Mouse (Mus musculus) testis, adult 2 months (tissue): Measurements from ENCODE around the gene Guk1. TPM values are rescaled to one million over a fixed set of nuclear protein-coding genes. Genes with fewer than 3 reads are reported as not detected.
A peak's percentile ranks its signal among the peaks of the same experiment; 100 is the strongest.

Experiments used
- H3K27ac ChIP-seq: fragments of 200-500 bp; 2 replicates; pipeline ENCODE4 v1.5.1; 2012; ENCODE audit warnings: low read depth, low read length; ENCODE audit not compliant: control insufficient read depth, insufficient read depth
- H3K27me3 ChIP-seq: fragments of 200-500 bp; 2 replicates; pipeline ENCODE4 v1.6.1; 2012; ENCODE audit warnings: mild to moderate bottlenecking, low read length, moderate library complexity; ENCODE audit not compliant: control insufficient read depth, insufficient read depth
- H3K36me3 ChIP-seq: fragments of 200-500 bp; 2 replicates; pipeline ENCODE4 v1.6.1; 2012; ENCODE audit warnings: mild to moderate bottlenecking, low read length; ENCODE audit not compliant: control insufficient read depth, insufficient read depth
- H3K4me1 ChIP-seq: fragments of 200-500 bp; 2 replicates; pipeline ENCODE4 v1.6.1; 2012; ENCODE audit warnings: low read length; ENCODE audit not compliant: control insufficient read depth, insufficient read depth
- H3K4me3 ChIP-seq: fragments of 200-500 bp; 2 replicates; pipeline ENCODE4 v1.5.1; 2012; ENCODE audit warnings: low read depth, mild to moderate bottlenecking, low read length, moderate library complexity, mixed read lengths; ENCODE audit not compliant: control insufficient read depth
- CTCF ChIP-seq: fragments of 200-500 bp; IDR thresholded peaks from 2 replicates; pipeline ENCODE4 v1.5.1; 2012; ENCODE audit warnings: low read depth, mild to moderate bottlenecking, inconsistent platforms, low read length, moderate library complexity; ENCODE audit not compliant: control insufficient read depth, insufficient read depth, insufficient replicate concordance
- POLR2A ChIP-seq: fragments of 200-500 bp; IDR thresholded peaks from 2 replicates; pipeline ENCODE4 v1.6.1; 2012; ENCODE audit warnings: low read depth, mild to moderate bottlenecking, inconsistent platforms, low read length, moderate library complexity; ENCODE audit not compliant: control insufficient read depth
- polyA plus RNA-seq: library from polyadenylated mRNA; depleted of rRNA; stranded (reverse); fragments of >200 nt; gene quantifications from 2 replicates; pipeline ENCODE4 v1.2.3, GENCODE M21; 2012; rRNA removed

Gene Guk1
- 168 and 188 TPM in 2 replicates for polyA plus RNA-seq

- Histone ChIP-seq H3K27ac (peak within 1 kb of the TSS; percentile 95), H3K36me3 (no peaks in the 10 kb centered on the region), H3K27me3 (no peaks in the 10 kb centered on the region), H3K4me1 (no peaks in the 10 kb centered on the region), H3K4me3 (peak within 1 kb of the TSS; percentile 91)
- TF ChIP-seq POLR2A (no peak), CTCF (no peak)
These were observed at the start of gene Guk1 for GRCm38 (mm10) chr11:59192059-59192386. Guk1 (minus strand) TSS chr11:59192212.

DNA sequence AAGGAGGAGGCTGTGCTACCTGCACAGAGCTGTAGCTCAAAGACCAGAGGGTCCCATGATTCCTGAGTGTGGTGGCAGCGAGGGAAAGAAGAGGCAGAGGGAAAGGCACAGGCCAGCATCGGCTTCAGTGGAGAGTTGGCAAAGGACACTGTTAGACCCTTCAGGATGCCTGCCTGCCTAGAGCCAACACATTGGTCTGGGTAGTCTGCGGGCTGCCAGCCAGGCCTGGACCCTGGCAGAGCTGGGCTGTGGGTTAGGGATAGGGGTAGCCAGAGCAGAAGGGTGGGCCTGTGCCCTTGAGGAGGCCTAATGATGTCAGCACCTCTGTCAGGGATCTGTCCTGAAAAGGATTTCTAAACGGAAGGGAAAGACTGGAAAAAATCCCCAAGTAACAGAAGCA is 47.8 kb upstream of the Guk1 start:
- Histone ChIP-seq H3K4me3 (no peak overlapping the region), H3K27ac (no peak overlapping the region), H3K36me3 (no peaks in the 10 kb centered on the region), H3K4me1 (no peaks in the 10 kb centered on the region), H3K27me3 (no peaks in the 10 kb centered on the region)
- TF ChIP-seq CTCF = no peak
- TF ChIP-seq POLR2A = no peak

- H3K4me3 ChIP-seq = no peak overlapping the region
- no peaks in the 10 kb centered on the region for H3K36me3 ChIP-seq
- no peak overlapping the region for H3K27ac ChIP-seq
- H3K4me1 ChIP-seq = no peaks in the 10 kb centered on the region
- no peaks in the 10 kb centered on the region for H3K27me3 ChIP-seq
- TF ChIP-seq CTCF (no peak), POLR2A (no peak)
These were observed 47.4 kb upstream of the Guk1 start for GRCm38 (mm10) chr11:59239428-59239785.

DNA sequence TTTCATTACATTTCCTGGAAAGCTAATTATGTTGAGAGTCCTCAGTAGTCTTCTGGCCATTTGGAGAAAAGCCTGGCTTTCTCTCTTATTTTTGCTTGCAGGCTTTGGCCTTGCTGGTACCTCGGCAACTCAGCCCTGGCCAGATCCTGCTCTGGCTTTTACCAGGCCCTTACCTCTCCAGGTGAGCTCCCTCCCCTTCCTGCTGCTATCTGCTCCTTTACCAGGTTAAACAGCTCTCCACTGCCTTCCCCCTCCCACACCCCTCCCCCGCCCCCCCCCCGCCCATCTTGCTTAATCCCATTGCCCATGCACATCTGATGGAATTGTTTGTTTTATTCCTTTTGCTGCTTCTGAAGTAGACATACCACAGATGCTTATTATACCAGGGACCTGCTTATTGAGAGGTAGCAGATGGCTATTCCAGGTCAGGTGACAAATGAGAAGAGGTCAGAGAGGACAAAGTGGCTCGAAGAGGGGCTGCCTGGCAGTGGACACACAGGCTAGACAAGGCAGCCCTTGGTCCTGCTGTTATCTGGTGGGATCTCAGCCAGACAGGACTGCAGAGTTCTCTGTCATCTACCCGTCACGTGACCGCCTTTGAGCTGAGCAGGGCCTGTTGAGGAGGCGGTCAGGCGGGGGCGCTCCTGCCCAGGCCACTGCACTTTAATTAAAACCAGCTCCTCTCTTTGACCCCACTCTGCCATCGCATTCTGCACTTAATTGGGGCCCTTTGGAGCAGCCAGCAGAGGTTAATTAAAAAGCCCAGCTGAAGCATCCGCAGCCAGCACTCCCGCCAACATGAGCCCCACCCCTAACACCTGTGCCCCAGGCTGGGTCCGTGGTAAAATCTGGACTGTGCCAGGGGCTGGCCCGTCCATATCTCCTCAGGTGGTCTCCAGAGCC is 46.8 kb upstream of the Guk1 start:
- Histone ChIP-seq H3K27me3 (no peaks in the 10 kb centered on the region), H3K4me1 (no peaks in the 10 kb centered on the region), H3K4me3 (no peak overlapping the region), H3K27ac (no peak overlapping the region), H3K36me3 (no peaks in the 10 kb centered on the region)
- no peak for TF ChIP-seq POLR2A
- peak; percentile 32; the same call in 1 of the 2 replicates for TF ChIP-seq CTCF

DNA sequence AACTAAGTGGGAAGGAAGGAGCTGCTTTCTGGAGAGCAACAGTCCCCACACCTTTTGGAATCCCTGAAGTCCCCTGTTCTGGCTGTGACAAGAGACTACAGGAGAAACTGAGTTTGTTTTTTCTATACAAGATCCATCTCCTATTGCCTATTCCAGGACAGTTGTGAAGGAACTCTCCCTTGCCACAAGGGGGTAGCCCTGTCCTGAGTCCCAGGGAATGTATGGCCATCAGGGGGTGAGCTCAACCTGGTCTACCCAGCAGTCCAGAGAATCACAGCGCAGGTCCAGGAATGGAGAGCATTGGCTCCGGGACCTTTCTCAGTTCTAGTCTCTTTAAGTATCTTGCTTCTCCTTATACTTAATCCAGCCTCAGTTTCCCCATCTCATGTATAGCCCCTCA is 40.8 kb upstream of the Guk1 start:
- H3K27ac ChIP-seq = no peak overlapping the region
- no peaks in the 10 kb centered on the region for H3K36me3 ChIP-seq
- H3K4me1 ChIP-seq = peaks cover 4% of the 10 kb centered on the region
- H3K4me3 ChIP-seq = no peak overlapping the region
- TF ChIP-seq CTCF (peak; percentile 18; the same call in 1 of the 2 replicates), POLR2A (no peak)
- no peaks in the 10 kb centered on the region for H3K27me3 ChIP-seq

DNA sequence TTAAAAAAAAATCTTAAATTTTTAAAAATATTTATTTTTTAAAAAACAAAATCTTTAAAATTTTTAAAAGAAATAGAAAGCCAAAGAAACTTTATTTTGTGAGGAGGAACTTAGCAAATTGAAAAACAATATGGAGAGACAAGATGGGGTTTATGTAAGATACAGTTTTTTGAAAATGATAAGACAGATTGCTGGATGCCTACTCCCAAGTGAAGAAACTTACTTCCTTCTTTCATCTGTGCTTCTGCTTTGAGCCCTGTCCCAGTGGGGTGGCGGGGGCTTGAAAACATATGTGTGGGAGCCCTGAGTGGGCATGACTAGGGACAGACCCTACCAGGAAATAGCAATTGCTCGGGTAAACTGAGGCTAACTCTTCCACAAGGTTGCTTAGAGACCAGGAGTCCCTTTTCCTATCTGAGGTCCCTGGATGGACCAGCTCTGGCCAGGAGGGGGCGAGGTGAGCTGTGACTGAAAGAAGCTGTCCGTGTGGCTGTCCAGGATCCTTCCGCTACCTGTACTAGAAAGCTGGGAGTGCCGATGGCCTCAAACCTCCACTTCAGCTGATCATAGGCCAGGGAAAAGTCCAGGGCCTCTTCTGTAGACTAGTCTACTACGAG is 38.2 kb upstream of the Guk1 start:
- Histone ChIP-seq H3K4me3 (no peak overlapping the region), H3K27me3 (no peaks in the 10 kb centered on the region), H3K4me1 (peaks cover 15% of the 10 kb centered on the region), H3K27ac (no peak overlapping the region), H3K36me3 (no peaks in the 10 kb centered on the region)
- TF ChIP-seq POLR2A = no peak
- TF ChIP-seq CTCF = peak; percentile 53; the same call in 1 of the 2 replicates

GRCm38 (mm10) chr11:59228122-59228953 is 36.3 kb upstream of the Guk1 start, which contains the start of gene Arf1:
Arf1 (minus strand) TSS chr11:59228270.
- peak; percentile 97 for TF ChIP-seq POLR2A
- no peak for TF ChIP-seq CTCF
- peak within 1 kb of the TSS; percentile 96 for H3K4me3 ChIP-seq
- peaks cover 19% of the 10 kb centered on the region for H3K4me1 ChIP-seq
- no peaks in the 10 kb centered on the region for H3K36me3 ChIP-seq
- H3K27ac ChIP-seq = peak within 1 kb of the TSS; percentile 98
- H3K27me3 ChIP-seq = no peaks in the 10 kb centered on the region
